Mouse (Mus musculus) forebrain, postnatal 0 days (tissue): ENCODE measurements around the gene Ufsp1. TPM values are rescaled to one million over a fixed set of nuclear protein-coding genes. Genes with fewer than 3 reads are reported as not detected.
"Not testable (repeated sequence)": the region's sequence is repeated elsewhere in the genome, so short reads cannot be mapped to it uniquely, and the experiment has no call there.

Source experiments
- ATAC-seq: fragments of 200-750 bp; cut with Nextera tagmentation; 2 replicates; pipeline ENCODE4 v1.8.0; 2017; ENCODE audit warnings: mild to moderate bottlenecking, moderate library complexity
- DNase-seq: peaks from one replicate; pipeline ENCODE4 v3.0.0-alpha.2; 2015
- H3K27ac ChIP-seq: fragments of 300-500 bp; sonication (generic); 2 replicates; pipeline ENCODE4 v1.5.1; 2014; ENCODE audit warnings: low read depth, mild to moderate bottlenecking, antibody characterized with exemption, low read length, moderate library complexity, mixed read lengths
- H3K27me3 ChIP-seq: fragments of 300-500 bp; sonication (generic); 2 replicates; pipeline ENCODE4 v1.6.1; 2014; ENCODE audit warnings: mild to moderate bottlenecking, low read length, mixed read lengths; ENCODE audit not compliant: insufficient read depth
- H3K36me3 ChIP-seq: fragments of 300-500 bp; sonication (generic); 2 replicates; pipeline ENCODE4 v1.6.1; 2014; ENCODE audit warnings: mild to moderate bottlenecking, moderate library complexity; ENCODE audit not compliant: insufficient read depth
- H3K4me1 ChIP-seq: fragments of 300-500 bp; sonication (generic); 2 replicates; pipeline ENCODE4 v1.6.1; 2014; ENCODE audit warnings: antibody characterized with exemption; ENCODE audit not compliant: insufficient read depth
- H3K4me2 ChIP-seq: fragments of 300-500 bp; sonication (generic); 2 replicates; pipeline ENCODE4 v1.6.1; 2014; ENCODE audit warnings: low read depth, mild to moderate bottlenecking, moderate library complexity
- H3K4me3 ChIP-seq: fragments of 300-500 bp; sonication (generic); 2 replicates; pipeline ENCODE4 v1.5.1; 2014; ENCODE audit warnings: low read depth, low read length, mixed read lengths
- H3K9ac ChIP-seq: fragments of 300-500 bp; sonication (generic); 2 replicates; pipeline ENCODE4 v1.6.1; 2014; ENCODE audit warnings: mild to moderate bottlenecking
- H3K9me3 ChIP-seq: fragments of 300-500 bp; sonication (generic); 2 replicates; pipeline ENCODE4 v1.6.1; 2016; ENCODE audit warnings: low read length
- CTCF ChIP-seq: sonication (generic); IDR thresholded peaks from 2 replicates; pipeline ENCODE4 v1.5.1; 2016; ENCODE audit warnings: antibody characterized with exemption, control low read depth, low read depth
- whole genome bisulfite sequencing: fragments of 180-500 bp; shearing (Covaris S2); extraction: QIAGEN DNeasy Blood & Tissue Kit; methylation state at CpG from one replicate; pipeline ENCODE4 v1.1.7; 2014; 5-methylcytosine and 5-hydroxymethylcytosine counted together
- polyA plus RNA-seq: library from polyadenylated mRNA; unstranded; fragments of >200 nt; fragmentation: Nextera tagmentation; extraction: Ambion mirVana; gene quantifications from 2 replicates; pipeline ENCODE4 v1.2.1, GENCODE M21; 2015
- total RNA-seq: library from RNA; depleted of rRNA; stranded (reverse); fragments of >200 nt; gene quantifications from 2 replicates; pipeline ENCODE4 v1.2.3, GENCODE M21; 2014; rRNA removed

Gene Ufsp1
- 15.2 and 16.2 TPM in 2 replicates for total RNA-seq
- 15.8 and 23.4 TPM in 2 replicates for polyA plus RNA-seq

- Histone ChIP-seq H3K27me3 (no peaks in the 10 kb centered on the region), H3K9me3 (no peaks in the 10 kb centered on the region), H3K36me3 (peaks cover 43% of the 10 kb centered on the region), H3K9ac (peak within 1 kb of the TSS; percentile 72), H3K4me2 (peak within 1 kb of the TSS; percentile 100), H3K27ac (peak within 1 kb of the TSS; percentile 88), H3K4me1 (0 out of 2 replicates have a peak, but pooled peaks cover 4% of the 10 kb centered on the region), H3K4me3 (peak within 1 kb of the TSS; percentile 58)
- TF ChIP-seq CTCF, result peak; percentile 35
- peak; percentile 98 for DNase-seq
- ATAC-seq, result peak; percentile 98
- WGBS, result 2% methylated on average over 52 of the region's 52 CpGs
Measured at GRCm38 (mm10) chr5:137293839-137294743, at the start of gene Ufsp1. Ufsp1 (plus strand) TSS chr5:137294629.

GRCm38 (mm10) chr5:137263897-137264720 is 30.3 kb upstream of the Ufsp1 start:
- Histone ChIP-seq H3K4me1 (no peaks in the 10 kb centered on the region), H3K27me3 (no peaks in the 10 kb centered on the region), H3K27ac (no peak overlapping the region), H3K9me3 (no peaks in the 10 kb centered on the region), H3K36me3 (no peaks in the 10 kb centered on the region), H3K4me3 (no peak overlapping the region), H3K9ac (no peak overlapping the region), H3K4me2 (no peak overlapping the region)
- WGBS, result 89% methylated on average over 14 of the region's 14 CpGs
- no peak for TF ChIP-seq CTCF
- ATAC-seq (no peak), DNase-seq (no peak)

GRCm38 (mm10) chr5:137264787-137265186 is 29.6 kb upstream of the Ufsp1 start:
- Histone ChIP-seq H3K36me3 (no peaks in the 10 kb centered on the region), H3K4me2 (no peak overlapping the region), H3K27me3 (no peaks in the 10 kb centered on the region), H3K27ac (no peak overlapping the region), H3K4me1 (no peaks in the 10 kb centered on the region), H3K9ac (no peak overlapping the region), H3K9me3 (no peaks in the 10 kb centered on the region), H3K4me3 (no peak overlapping the region)
- no peak for TF ChIP-seq CTCF
- ATAC-seq (no peak), DNase-seq (no peak)
- WGBS, result 90% methylated on average over 11 of the region's 11 CpGs

GRCm38 (mm10) chr5:137268131-137268910 is 26.1 kb upstream of the Ufsp1 start:
- H3K9ac ChIP-seq, result no peak overlapping the region
- no peak overlapping the region for H3K27ac ChIP-seq
- H3K4me3 ChIP-seq, result no peak overlapping the region
- no peaks in the 10 kb centered on the region for H3K4me1 ChIP-seq
- ATAC-seq (no peak), DNase-seq (no peak)
- WGBS, result 38% methylated on average over 15 of the region's 18 CpGs
- H3K36me3 ChIP-seq, result no peaks in the 10 kb centered on the region
- TF ChIP-seq CTCF, result no peak
- H3K27me3 ChIP-seq, result no peaks in the 10 kb centered on the region
- H3K9me3 ChIP-seq, result no peaks in the 10 kb centered on the region
- H3K4me2 ChIP-seq, result no peak overlapping the region

GRCm38 (mm10) chr5:137277360-137278342 is 16.8 kb upstream of the Ufsp1 start:
- peak; percentile 64 for ATAC-seq
- H3K9ac ChIP-seq, result no peak overlapping the region
- H3K36me3 ChIP-seq, result no peaks in the 10 kb centered on the region
- no peak overlapping the region for H3K27ac ChIP-seq
- H3K4me2 ChIP-seq, result no peak overlapping the region
- no peaks in the 10 kb centered on the region; the same call in 1 of the 2 replicates for H3K27me3 ChIP-seq
- H3K9me3 ChIP-seq, result no peaks in the 10 kb centered on the region
- peak; percentile 43 for DNase-seq
- H3K4me1 ChIP-seq, result no peaks in the 10 kb centered on the region
- no peak overlapping the region for H3K4me3 ChIP-seq
- 47% methylated on average over 18 of the region's 18 CpGs for WGBS
- TF ChIP-seq CTCF, result peak; percentile 63

- not testable (repeated sequence) for H3K4me2 ChIP-seq, ATAC-seq, H3K4me1 ChIP-seq, H3K4me3 ChIP-seq, H3K36me3 ChIP-seq, H3K27ac ChIP-seq, DNase-seq, H3K9ac ChIP-seq, H3K9me3 ChIP-seq, H3K27me3 ChIP-seq
- 89% methylated on average over 5 of the region's 6 CpGs for WGBS
Measured at GRCm38 (mm10) chr5:137284411-137284810, 10.0 kb upstream of the Ufsp1 start.
